Mouse (Mus musculus) C2C12 (cell line): Measurements from ENCODE around the gene Ttll7.

Source experiments
- CTCF ChIP-seq: IDR thresholded peaks from one replicate; pipeline ENCODE4 v1.5.1; 2011; ENCODE audit not compliant: control insufficient read depth, insufficient read depth, insufficient read length
- MAX ChIP-seq: IDR thresholded peaks from one replicate; pipeline ENCODE4 v1.6.1; 2011; ENCODE audit warnings: mild to moderate bottlenecking, control low read depth

DNA sequence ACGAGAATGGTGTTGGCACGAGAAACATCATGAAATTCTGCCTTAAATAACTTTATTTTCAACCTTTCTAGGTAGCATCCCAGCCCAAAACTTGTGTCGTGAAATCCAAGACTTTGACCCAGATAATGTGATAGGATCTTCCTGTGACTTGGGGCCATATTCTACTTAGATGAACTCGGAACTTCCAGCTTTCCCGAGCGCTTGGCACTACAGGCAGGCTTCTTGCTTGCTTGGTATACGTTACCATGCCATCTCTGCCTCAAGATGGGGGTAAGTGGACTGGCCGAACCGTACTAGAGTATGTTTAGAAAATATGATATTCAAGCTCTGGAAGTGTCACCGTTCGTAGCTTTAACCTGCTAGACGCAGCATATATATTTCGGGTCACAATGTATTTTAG is 41.8 kb downstream of the Ttll7 start:
- TF ChIP-seq CTCF = no peak
- no peak for TF ChIP-seq MAX
